Mouse (Mus musculus) liver, postnatal 0 days (tissue): ENCODE measurements around the gene Gm43552.
"Not testable (repeated sequence)": the region's sequence is repeated elsewhere in the genome, so short reads cannot be mapped to it uniquely, and the experiment has no call there.

Experiments used
- CTCF ChIP-seq: sonication (generic); IDR thresholded peaks from 2 replicates; pipeline ENCODE4 v1.5.1; 2016; ENCODE audit warnings: antibody characterized with exemption, low read depth
- EP300 ChIP-seq: IDR thresholded peaks from 2 replicates; pipeline ENCODE4 v1.6.1; 2016; ENCODE audit warnings: antibody characterized with exemption, low read depth, mild to moderate bottlenecking

DNA sequence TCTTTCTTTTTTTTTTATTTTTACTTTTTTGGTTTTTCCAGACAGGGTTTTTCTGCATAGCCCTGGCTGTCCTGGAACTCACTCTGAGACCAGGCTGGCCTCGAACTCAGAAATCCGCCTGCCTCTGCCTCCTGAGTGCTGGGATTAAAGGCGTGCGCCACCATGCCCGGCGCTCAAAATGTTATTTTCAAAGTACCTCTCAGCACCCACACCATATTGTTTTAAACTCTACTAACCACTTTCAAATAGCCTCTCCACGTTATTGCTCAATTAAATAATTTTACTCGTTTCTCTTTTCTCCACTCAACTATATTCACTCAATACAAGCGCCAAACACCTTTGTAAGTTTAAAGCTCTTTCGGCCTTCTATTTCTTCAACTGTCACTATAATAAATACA is 43.4 kb upstream of the Gm43552 start:
- not testable (repeated sequence) for TF ChIP-seq CTCF, EP300
